Mouse (Mus musculus): ENCODE measurements around the gene Ifitm3. TPM values are rescaled to one million over a fixed set of nuclear protein-coding genes. Genes with fewer than 3 reads are reported as not detected.

Gene Ifitm3
- 482 and 553 TPM in 2 replicates for polyA plus RNA-seq (2015; fragmentation: Nextera tagmentation; extraction: Ambion mirVana)

DNA sequence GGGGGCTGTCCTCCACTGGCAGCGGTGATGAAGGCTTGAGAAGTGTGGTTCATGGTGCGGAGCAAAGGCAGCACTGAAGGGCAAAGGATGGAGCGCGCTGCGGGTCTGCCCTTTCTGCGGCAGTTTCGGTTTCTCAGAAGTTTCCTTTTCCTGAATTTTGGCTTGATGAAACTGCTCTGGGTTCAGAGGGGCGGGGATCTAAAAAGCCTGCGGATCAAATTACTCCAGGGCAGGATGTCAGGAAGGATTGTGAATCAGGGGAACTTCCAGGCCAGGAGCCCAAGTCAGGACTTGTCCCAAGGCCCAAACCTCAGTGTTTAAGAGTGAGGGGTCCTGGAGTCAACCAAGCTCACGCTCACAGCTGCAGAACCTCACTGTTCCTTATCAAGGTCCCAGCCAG is at the start of gene Ifitm3:
Ifitm3 (minus strand) TSS at position 178 of the 400 bp plus-strand sequence.

DNA sequence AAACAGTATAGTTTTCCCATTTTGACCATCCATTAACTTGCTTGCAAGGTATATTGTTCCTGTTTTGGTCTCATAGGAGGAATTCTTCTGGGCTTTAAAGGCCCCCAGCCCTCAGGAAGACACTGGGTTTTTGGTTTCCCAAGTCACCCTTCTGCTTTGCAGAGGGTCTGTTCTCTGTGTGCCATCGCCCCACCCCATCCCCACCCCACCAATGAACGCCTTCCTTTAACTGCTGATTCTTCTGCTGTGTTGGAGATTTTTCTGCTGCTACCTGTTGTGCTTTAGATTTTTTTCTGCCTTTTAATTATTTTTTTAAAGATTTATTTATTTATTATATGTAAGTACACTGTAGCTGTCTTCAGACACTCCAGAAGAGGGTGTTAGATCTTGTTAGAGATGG is 18.3 kb upstream of the Ifitm3 start, which contains the start of gene Gm17387:
Gm17387 (plus strand) TSS at position 301 of the 400 bp plus-strand sequence.

DNA sequence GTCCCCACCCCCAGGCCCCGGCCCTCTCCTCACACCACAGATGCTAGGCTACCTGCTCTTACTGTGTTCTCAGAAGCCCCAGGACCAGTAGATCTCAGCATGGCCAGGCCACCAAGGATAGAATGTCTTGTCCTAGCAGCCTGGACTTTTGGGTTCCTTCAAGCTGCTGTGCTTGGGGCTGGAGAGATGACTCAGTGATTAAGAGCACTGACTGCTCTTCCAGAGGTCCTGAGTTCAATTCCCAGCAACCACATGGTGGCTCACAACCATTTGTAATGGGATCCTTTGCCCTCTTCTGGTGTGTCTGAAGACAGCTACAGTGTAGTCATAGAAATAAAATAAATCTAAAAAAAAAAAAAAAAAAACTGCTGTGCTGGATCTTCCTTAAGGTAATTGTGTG is 7.3 kb upstream of the Ifitm3 start, which contains the start of gene Ifitm6:
Ifitm6 (minus strand) TSS at position 101 of the 400 bp plus-strand sequence.

DNA sequence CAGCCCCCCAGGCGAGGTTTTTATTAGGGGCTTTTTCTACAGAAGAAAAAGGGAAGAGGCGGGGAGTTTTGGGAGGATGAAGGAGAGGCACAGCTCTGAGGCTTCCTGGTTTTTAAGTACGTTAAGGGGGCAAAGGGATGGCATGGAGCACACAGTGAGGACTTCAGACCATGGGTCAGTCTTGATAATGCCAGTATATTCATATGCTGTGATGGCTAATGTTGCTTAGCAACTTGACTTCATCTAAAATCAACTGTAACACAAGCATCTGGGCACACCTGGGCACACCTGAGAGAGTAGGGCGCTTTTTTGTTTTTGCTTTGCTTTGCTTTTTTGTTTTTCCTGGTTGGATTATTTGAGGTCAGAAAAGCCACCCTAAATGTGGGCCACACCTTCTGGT is 43.6 kb downstream of the Ifitm3 start, which contains the start of gene Ifitm1:
Ifitm1 (plus strand) TSS at position 301 of the 400 bp plus-strand sequence.

Other genes starting within 250 kb of the Ifitm3 start
- gene Cyp2e1, start 247.0 kb downstream of the Ifitm3 start, polyA plus RNA-seq (2015; fragmentation: Nextera tagmentation; extraction: Ambion mirVana) = 12.7 and 27.0 TPM in 2 replicates
- 0.12 and 0.17 TPM in 2 replicates for gene Syce1, start 222.9 kb downstream of the Ifitm3 start, polyA plus RNA-seq (2015; fragmentation: Nextera tagmentation; extraction: Ambion mirVana)
- 5.0 and 6.4 TPM in 2 replicates for gene Zfp941, start 188.6 kb downstream of the Ifitm3 start, polyA plus RNA-seq (2015; fragmentation: Nextera tagmentation; extraction: Ambion mirVana)
- gene Urah, start 175.8 kb downstream of the Ifitm3 start, polyA plus RNA-seq (2015; fragmentation: Nextera tagmentation; extraction: Ambion mirVana) = 7.2 and 14.5 TPM in 2 replicates
- gene Scgb1c1, start 165.2 kb downstream of the Ifitm3 start, polyA plus RNA-seq (2015; fragmentation: Nextera tagmentation; extraction: Ambion mirVana) = 0.52 TPM in 1 of 2 replicates, not detected in the other
- gene Odf3, start 163.0 kb downstream of the Ifitm3 start, polyA plus RNA-seq (2015; fragmentation: Nextera tagmentation; extraction: Ambion mirVana) = 0.22 and 0.55 TPM in 2 replicates
- gene Gm45785, start 154.4 kb downstream of the Ifitm3 start, polyA plus RNA-seq (2015; fragmentation: Nextera tagmentation; extraction: Ambion mirVana) = 0.25 TPM in 1 of 2 replicates, not detected in the other
- 62.1 and 64.0 TPM in 2 replicates for gene Ric8a, start 153.8 kb downstream of the Ifitm3 start, polyA plus RNA-seq (2015; fragmentation: Nextera tagmentation; extraction: Ambion mirVana)
- gene Bet1l, start 153.2 kb downstream of the Ifitm3 start, polyA plus RNA-seq (2015; fragmentation: Nextera tagmentation; extraction: Ambion mirVana) = 82.4 and 86.6 TPM in 2 replicates
- gene Psmd13, start 128.8 kb downstream of the Ifitm3 start, polyA plus RNA-seq (2015; fragmentation: Nextera tagmentation; extraction: Ambion mirVana) = 197 and 202 TPM in 2 replicates
- gene Sirt3, start 128.5 kb downstream of the Ifitm3 start, polyA plus RNA-seq (2015; fragmentation: Nextera tagmentation; extraction: Ambion mirVana) = 41.8 and 43.2 TPM in 2 replicates
- 9.3 and 12.2 TPM in 2 replicates for gene Cox8b, start 110.3 kb downstream of the Ifitm3 start, polyA plus RNA-seq (2015; fragmentation: Nextera tagmentation; extraction: Ambion mirVana)
- 2.6 and 3.3 TPM in 2 replicates for gene Nlrp6, start 89.9 kb downstream of the Ifitm3 start, polyA plus RNA-seq (2015; fragmentation: Nextera tagmentation; extraction: Ambion mirVana)
- 19.7 and 28.7 TPM in 2 replicates for gene Pgghg, start 69.4 kb downstream of the Ifitm3 start, polyA plus RNA-seq (2015; fragmentation: Nextera tagmentation; extraction: Ambion mirVana)
- 1.3 and 2.1 TPM in 2 replicates for gene Ifitm5, start 60.5 kb downstream of the Ifitm3 start, polyA plus RNA-seq (2015; fragmentation: Nextera tagmentation; extraction: Ambion mirVana)
- 0.72 and 0.97 TPM in 2 replicates for gene Gm45717, start 54.8 kb downstream of the Ifitm3 start, polyA plus RNA-seq (2015; fragmentation: Nextera tagmentation; extraction: Ambion mirVana)
- 1,477 and 1,600 TPM in 2 replicates for gene Ifitm2, start 54.8 kb downstream of the Ifitm3 start, polyA plus RNA-seq (2015; fragmentation: Nextera tagmentation; extraction: Ambion mirVana)
- 61.4 and 162 TPM in 2 replicates for gene Ifitm1, start 43.5 kb downstream of the Ifitm3 start, polyA plus RNA-seq (2015; fragmentation: Nextera tagmentation; extraction: Ambion mirVana)
- 4.0 and 7.5 TPM in 2 replicates for gene Ifitm6, start 7.2 kb upstream of the Ifitm3 start, polyA plus RNA-seq (2015; fragmentation: Nextera tagmentation; extraction: Ambion mirVana)
- gene Gm17387, start 18.4 kb upstream of the Ifitm3 start, polyA plus RNA-seq (2015; fragmentation: Nextera tagmentation; extraction: Ambion mirVana) = not detected in 2 replicates
- gene B4galnt4, start 50.3 kb upstream of the Ifitm3 start, polyA plus RNA-seq (2015; fragmentation: Nextera tagmentation; extraction: Ambion mirVana) = 5.1 and 7.9 TPM in 2 replicates
- 1.1 and 2.5 TPM in 2 replicates for gene Pkp3, start 67.4 kb upstream of the Ifitm3 start, polyA plus RNA-seq (2015; fragmentation: Nextera tagmentation; extraction: Ambion mirVana)
- 2.7 and 4.5 TPM in 2 replicates for gene Sigirr, start 89.8 kb upstream of the Ifitm3 start, polyA plus RNA-seq (2015; fragmentation: Nextera tagmentation; extraction: Ambion mirVana)
- gene Ano9, start 107.0 kb upstream of the Ifitm3 start, polyA plus RNA-seq (2015; fragmentation: Nextera tagmentation; extraction: Ambion mirVana) = 0.66 and 1.0 TPM in 2 replicates
- 40.8 and 60.7 TPM in 2 replicates for gene Ptdss2, start 111.6 kb upstream of the Ifitm3 start, polyA plus RNA-seq (2015; fragmentation: Nextera tagmentation; extraction: Ambion mirVana)
- gene Rnh1, start 162.1 kb upstream of the Ifitm3 start, polyA plus RNA-seq (2015; fragmentation: Nextera tagmentation; extraction: Ambion mirVana) = 184 and 236 TPM in 2 replicates
- 75.5 and 78.9 TPM in 2 replicates for gene Hras, start 183.2 kb upstream of the Ifitm3 start, polyA plus RNA-seq (2015; fragmentation: Nextera tagmentation; extraction: Ambion mirVana)
- gene Lrrc56, start 183.4 kb upstream of the Ifitm3 start, polyA plus RNA-seq (2015; fragmentation: Nextera tagmentation; extraction: Ambion mirVana) = 3.9 and 6.0 TPM in 2 replicates
- 0.32 and 1.2 TPM in 2 replicates for gene Lmntd2, start 203.3 kb upstream of the Ifitm3 start, polyA plus RNA-seq (2015; fragmentation: Nextera tagmentation; extraction: Ambion mirVana)
- gene Rassf7, start 205.1 kb upstream of the Ifitm3 start, polyA plus RNA-seq (2015; fragmentation: Nextera tagmentation; extraction: Ambion mirVana) = 16.4 and 24.5 TPM in 2 replicates
- 17.0 and 25.2 TPM in 2 replicates for gene Phrf1, start 218.0 kb upstream of the Ifitm3 start, polyA plus RNA-seq (2015; fragmentation: Nextera tagmentation; extraction: Ambion mirVana)